Mouse (Mus musculus) CH12.LX (cell line): ENCODE results near the gene Baz1b. TPM values are rescaled to one million over a fixed set of nuclear protein-coding genes. Genes with fewer than 3 reads are reported as not detected.

Experiments
- DNase-seq: peaks from one replicate; pipeline ENCODE4 v3.0.0-alpha.2; 2013; ENCODE audit errors: extremely low read depth
- H3K27ac ChIP-seq: 2 replicates; pipeline ENCODE4 v1.5.1; 2012; ENCODE audit warnings: low read depth, mild to moderate bottlenecking, control low read depth, moderate library complexity; ENCODE audit not compliant: insufficient read depth
- H3K27me3 ChIP-seq: replicated peaks from 2 replicates; pipeline ENCODE3; 2012; ENCODE audit warnings: inconsistent platforms
- H3K36me3 ChIP-seq, 2 experiments: replicated peaks in 1 of 2; 2 replicates each; pipeline versions ENCODE3 to v1.6.1; 2012; ENCODE audit warnings: inconsistent platforms in 1 of 2, low read length in 1 of 2, mild to moderate bottlenecking in 1 of 2, mixed read lengths in 1 of 2, moderate library complexity in 1 of 2; ENCODE audit not compliant: control insufficient read depth in 1 of 2, insufficient read depth in 1 of 2
- H3K4me1 ChIP-seq, 2 experiments: 2 replicates each; pipeline ENCODE4 v1.6.1; 2012; ENCODE audit warnings: inconsistent platforms in 1 of 2, moderate library complexity in 1 of 2; ENCODE audit not compliant: insufficient read depth in 2 of 2, control insufficient read depth in 1 of 2
- H3K4me2 ChIP-seq: 2 replicates; pipeline ENCODE4 v1.6.1; 2012; ENCODE audit warnings: low read depth, mild to moderate bottlenecking, control low read depth; ENCODE audit not compliant: poor library complexity, insufficient read depth, severe bottlenecking
- H3K4me3 ChIP-seq, 3 experiments: fragments of 150-350 bp in 1 of 3; sonication (generic) in 1 of 3; replicated peaks in 1 of 3; 2 replicates each; pipeline versions ENCODE3 to v1.5.1; 2011 to 2012; ENCODE audit warnings: low read depth in 2 of 3, low read length in 2 of 3, mild to moderate bottlenecking in 2 of 3, moderate library complexity in 2 of 3, control low read depth in 1 of 3, improper control_type of control experiment in 1 of 3, inconsistent platforms in 1 of 3, mixed read lengths in 1 of 3; ENCODE audit not compliant: poor library complexity in 1 of 3
- H3K79me2 ChIP-seq: replicated peaks from 2 replicates; pipeline ENCODE4 v1.6.1; 2012; ENCODE audit warnings: mild to moderate bottlenecking, moderate library complexity; ENCODE audit not compliant: control insufficient read depth, poor library complexity, insufficient read depth, severe bottlenecking; ENCODE audit errors: extremely low read depth
- H3K9ac ChIP-seq: 2 replicates; pipeline ENCODE4 v1.6.1; 2012; ENCODE audit warnings: low read depth, mild to moderate bottlenecking, control low read depth, moderate library complexity; ENCODE audit not compliant: insufficient read depth
- H3K9me3 ChIP-seq: replicated peaks from 2 replicates; pipeline ENCODE3; 2012; ENCODE audit warnings: low read length, inconsistent platforms, mixed read lengths
- CHD2 ChIP-seq: IDR thresholded peaks from 2 replicates; pipeline ENCODE4 v1.6.1; 2011; ENCODE audit warnings: low read length, improper control_type of control experiment
- CTCF ChIP-seq, 2 experiments: IDR thresholded peaks in 1 of 2; conservative IDR thresholded peaks in 1 of 2; 2 replicates each; pipeline ENCODE4 v1.5.1; 2011 to 2012; ENCODE audit warnings: low read depth in 2 of 2, low read length in 2 of 2, improper control_type of control experiment in 1 of 2, inconsistent platforms in 1 of 2, mild to moderate bottlenecking in 1 of 2, moderate library complexity in 1 of 2
- JUN ChIP-seq: IDR thresholded peaks from 2 replicates; pipeline ENCODE4 v1.6.1; 2011; ENCODE audit warnings: low read depth, mild to moderate bottlenecking, low read length, improper control_type of control experiment, moderate library complexity; ENCODE audit not compliant: insufficient read depth
- JUND ChIP-seq: conservative IDR thresholded peaks from 2 replicates; pipeline ENCODE4 v1.6.1; 2011; ENCODE audit warnings: low read depth, low read length, improper control_type of control experiment
- KAT2A ChIP-seq: IDR thresholded peaks from 2 replicates; pipeline ENCODE4 v1.6.1; 2012; ENCODE audit warnings: low read length, improper control_type of control experiment, inconsistent platforms; ENCODE audit not compliant: insufficient replicate concordance
- MAZ ChIP-seq: IDR thresholded peaks from 2 replicates; pipeline ENCODE4 v1.6.1; 2012; ENCODE audit warnings: low read depth, mild to moderate bottlenecking, inconsistent platforms, low read length, improper control_type of control experiment, moderate library complexity
- MXI1 ChIP-seq: IDR thresholded peaks from 2 replicates; pipeline ENCODE4 v1.6.1; 2011; ENCODE audit warnings: mild to moderate bottlenecking, low read depth, low read length, improper control_type of control experiment
- MYC ChIP-seq: IDR thresholded peaks from 2 replicates; pipeline ENCODE4 v1.6.1; 2011; ENCODE audit warnings: low read depth, mild to moderate bottlenecking, improper control_type of control experiment, low read length
- NELFE ChIP-seq: IDR thresholded peaks from 2 replicates; pipeline ENCODE4 v1.6.1; 2011; ENCODE audit warnings: low read depth, low read length, improper control_type of control experiment
- NRF1 ChIP-seq: IDR thresholded peaks from 2 replicates; pipeline ENCODE4 v1.6.1; 2014; ENCODE audit warnings: low read depth, mild to moderate bottlenecking, inconsistent platforms, low read length, improper control_type of control experiment, moderate library complexity
- SMC3 ChIP-seq: IDR thresholded peaks from 2 replicates; pipeline ENCODE4 v1.6.1; 2011; ENCODE audit warnings: low read depth, low read length, improper control_type of control experiment
- TBP ChIP-seq: conservative IDR thresholded peaks from 2 replicates; pipeline ENCODE4 v1.6.1; 2011; ENCODE audit warnings: low read depth, low read length, improper control_type of control experiment
- TCF12 ChIP-seq: IDR thresholded peaks from 2 replicates; pipeline ENCODE4 v1.6.1; 2014; ENCODE audit warnings: low read depth, mild to moderate bottlenecking, inconsistent platforms, low read length, improper control_type of control experiment
- USF1 ChIP-seq: IDR thresholded peaks from 2 replicates; pipeline ENCODE4 v1.6.1; 2014; ENCODE audit warnings: low read depth, mild to moderate bottlenecking, inconsistent platforms, low read length, improper control_type of control experiment
- ZKSCAN1 ChIP-seq: IDR thresholded peaks from 2 replicates; pipeline ENCODE4 v1.6.1; 2012; ENCODE audit warnings: low read depth, inconsistent platforms, low read length, improper control_type of control experiment, borderline replicate concordance
- ZMIZ1 ChIP-seq: IDR thresholded peaks from 2 replicates; pipeline ENCODE4 v1.6.1; 2012; ENCODE audit warnings: low read depth, mild to moderate bottlenecking, inconsistent platforms, low read length, improper control_type of control experiment
- dilution Hi-C: fragments of 300-500 bp; cut with MboI; formaldehyde crosslinking; loops from 2 replicates; pipeline ENCODE4 v1.14.3; 2020; ENCODE audit warnings: low sequenced_read_pairs; ENCODE audit not compliant: extremely low pct_unique_long_range_greater_than_20kb, extremely low pct_ligation_motif_present
- in situ Hi-C: fragments of 300-500 bp; cut with MboI; formaldehyde crosslinking; loops from 3 replicates; pipeline ENCODE4 v1.14.3; 2019; ENCODE audit warnings: low sequenced_read_pairs, low pct_ligation_motif_present, low pct_unique_long_range_greater_than_20kb, mixed read lengths
- polyA plus RNA-seq: library from polyadenylated mRNA; unstranded; fragments of >175 nt; gene quantifications from 2 replicates; pipeline ENCODE4 v1.2.1, GENCODE M21; 2012; ENCODE audit warnings: low read depth; ENCODE audit not compliant: insufficient read length
- total RNA-seq, 2 experiments: library from RNA; depleted of rRNA; stranded (reverse); fragments of 300-350 nt in 1 of 2; fragments of >200 nt in 1 of 2; gene quantifications; 2 replicates each; pipeline ENCODE4 v1.2.3; 2012 to 2014

Baz1b gene
- total and polyA plus RNA-seq, 3 experiments, result 53.3 to 85.4 (median 60.0) TPM

GRCm38 (mm10) chr5:135162821-135163220 lies 24.2 kb upstream of the Baz1b start:
- Histone ChIP-seq H3K4me1 (peaks cover 0 to 6% of the 10 kb centered on the region in 2 experiments; a peak in 2 of 4 replicates), H3K9ac (no peak overlapping the region), H3K36me3 (peaks cover 31 to 54% of the 10 kb centered on the region in 2 experiments), H3K4me3 (no peak overlapping the region), H3K79me2 (no peaks in the 10 kb centered on the region), H3K27me3 (no peaks in the 10 kb centered on the region), H3K27ac (no peak overlapping the region), H3K9me3 (no peaks in the 10 kb centered on the region), H3K4me2 (no peak overlapping the region)
- no peak for DNase-seq
- TF ChIP-seq ZMIZ1 (no peak), KAT2A (no peak), JUND (no peak), JUN (no peak), MXI1 (no peak), CHD2 (no peak), CTCF (conservative IDR thresholded peaks at IDR 0.05 in 1 of 2, IDR thresholded peaks at IDR 0.05 in 1 of 2; ENCODE audit: low read depth in 2 of 2, low read length in 2 of 2) (no peak), MYC (no peak)
- dilution Hi-C loops (no loop called here), in situ Hi-C loops (no loop called here)

GRCm38 (mm10) chr5:135166909-135167308 lies 20.2 kb upstream of the Baz1b start:
- in situ Hi-C loops, result no loop called here
- peaks cover 13% of the 10 kb centered on the region for H3K79me2 ChIP-seq
- no peak overlapping the region for H3K4me3 ChIP-seq
- no peak overlapping the region for H3K9ac ChIP-seq
- no peak overlapping the region for H3K4me2 ChIP-seq
- no peaks in the 10 kb centered on the region for H3K9me3 ChIP-seq
- H3K4me1 ChIP-seq, result peaks cover 9 to 30% of the 10 kb centered on the region in 2 experiments
- TF ChIP-seq JUND (no peak), KAT2A (no peak), ZKSCAN1 (no peak), NRF1 (no peak), ZMIZ1 (no peak), TBP (no peak), SMC3 (no peak), TCF12 (no peak), NELFE (no peak), MAZ (no peak), USF1 (no peak)
- H3K27me3 ChIP-seq, result no peaks in the 10 kb centered on the region
- DNase-seq, result no peak
- no peak overlapping the region for H3K27ac ChIP-seq
- dilution Hi-C loops, result no loop called here
- H3K36me3 ChIP-seq, result peaks cover 1 to 18% of the 10 kb centered on the region in 2 experiments
